Mouse (Mus musculus): ENCODE data around the gene Rpl9-ps6.

DNA sequence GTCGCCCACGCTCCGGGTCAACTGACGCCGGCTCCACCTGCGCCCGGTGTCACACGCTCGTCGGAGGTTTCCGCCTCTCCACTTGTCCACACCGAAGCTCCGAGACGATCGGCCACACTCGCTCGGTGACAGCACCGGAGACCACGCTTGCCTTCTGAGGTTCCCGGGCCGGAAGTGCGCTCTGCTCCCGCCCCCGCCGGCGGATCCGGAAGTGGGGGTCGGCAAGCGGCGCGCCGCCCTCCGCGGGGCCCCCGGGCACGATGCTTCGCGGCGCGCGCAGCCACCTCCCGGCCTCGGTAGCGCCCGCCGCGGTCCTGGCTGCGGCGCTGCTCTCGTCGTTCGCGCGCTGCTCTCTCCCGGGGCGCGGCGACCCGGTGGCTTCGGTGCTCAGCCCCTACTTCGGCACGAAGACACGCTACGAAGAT is 19.3 kb upstream of the Rpl9-ps6 start, which contains the start of gene Minpp1:
- TF ChIP-seq CTCF (IDR thresholded peaks at IDR 0.05; ENCODE audit: extremely low read depth, insufficient read length, insufficient replicate concordance, low read depth, low read length): no peak
- TF ChIP-seq POLR2A (IDR thresholded peaks at IDR 0.05; ENCODE audit: low read depth, low read length): peak; percentile 16; the same call in 1 of the 2 replicates

Data from small intestine, adult 2 months (tissue).